Mouse (Mus musculus): ENCODE data around the gene Leng1. TPM values are rescaled to one million over a fixed set of nuclear protein-coding genes. Genes with fewer than 3 reads are reported as not detected.
"Not testable (repeated sequence)": the region's sequence is repeated elsewhere in the genome, so short reads cannot be mapped to it uniquely, and the experiment has no call there.

Gene Leng1
- polyA plus RNA-seq (2014; fragmentation: Nextera tagmentation; extraction: Ambion mirVana) = 14.0 and 14.1 TPM in 2 replicates

DNA sequence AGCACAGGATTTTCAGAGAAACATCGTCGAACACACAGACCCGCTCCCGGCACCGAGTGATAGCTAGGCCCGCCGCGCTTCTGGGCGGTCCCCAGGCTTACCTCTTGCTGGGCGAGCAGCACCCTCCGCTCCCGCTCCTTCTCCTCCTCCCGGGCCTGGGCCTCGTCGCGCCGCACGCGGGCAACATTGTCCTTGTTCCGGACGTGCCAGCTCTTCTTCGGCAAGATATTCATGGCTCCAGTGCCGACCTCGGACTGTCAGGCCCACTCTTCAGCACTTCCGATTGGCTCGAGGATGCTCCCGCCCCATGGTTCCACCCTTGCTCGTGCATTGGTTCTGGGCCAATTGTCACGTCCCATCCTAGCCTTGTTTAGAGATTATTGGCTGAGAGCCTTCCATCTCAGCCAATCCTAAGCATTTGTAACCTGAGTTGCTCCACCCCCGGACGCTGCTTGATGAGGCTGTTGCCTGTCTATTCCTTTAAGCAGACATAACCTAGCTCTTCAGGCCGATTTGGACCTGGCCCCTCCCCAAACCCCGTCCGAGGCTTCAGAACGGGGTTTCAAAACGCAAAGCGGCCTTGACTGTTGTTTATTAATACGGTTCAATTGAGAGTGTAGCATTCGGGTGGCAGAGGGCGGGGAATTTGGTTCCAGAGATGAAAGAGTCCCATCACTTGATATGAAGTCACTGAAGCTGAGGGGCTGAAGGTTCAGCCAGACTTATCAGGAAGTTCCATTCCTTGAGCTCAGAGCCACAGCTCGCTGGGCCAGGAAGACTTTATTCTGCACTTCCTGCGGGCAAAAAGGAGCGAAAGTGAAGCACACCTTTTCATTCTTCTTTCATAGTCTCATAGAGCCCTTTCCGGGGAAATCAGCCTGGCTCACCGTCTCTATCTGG, at the start of gene Leng1:
Gene Leng1 (minus strand): TSS at position 626 of the 900 bp plus-strand sequence.
- H3K9me3 ChIP-seq (ENCODE audit: control insufficient read depth, low read depth, low read length) = no peaks in the 10 kb centered on the region
- peak within 1 kb of the TSS; percentile 88 for H3K27ac ChIP-seq (ENCODE audit: low read length)
- ATAC-seq (ENCODE audit: insufficient number of reproducible peaks, insufficient read depth, low FRiP score, low read depth) = peak; percentile 99
- H3K36me3 ChIP-seq (ENCODE audit: control insufficient read depth, insufficient read depth, low read length) = peaks cover 19% of the 10 kb centered on the region
- 4% methylated on average over 45 of the region's 45 CpGs for WGBS
- peak within 1 kb of the TSS; percentile 59 for H3K4me3 ChIP-seq (ENCODE audit: low read depth, low read length)
- 0 out of 2 replicates have a peak, but pooled peaks cover 10% of the 10 kb centered on the region for H3K4me1 ChIP-seq (ENCODE audit: control insufficient read depth, insufficient read depth, low read length)
- peak within 1 kb of the TSS; percentile 59 for H3K9ac ChIP-seq (replicated peaks; ENCODE audit: low read depth, low read length)
- no peaks in the 10 kb centered on the region for H3K27me3 ChIP-seq (ENCODE audit: control insufficient read depth, insufficient read depth, low read length)
- peak within 1 kb of the TSS; percentile 49 for H3K4me2 ChIP-seq (replicated peaks; ENCODE audit: low read depth, low read length)

DNA sequence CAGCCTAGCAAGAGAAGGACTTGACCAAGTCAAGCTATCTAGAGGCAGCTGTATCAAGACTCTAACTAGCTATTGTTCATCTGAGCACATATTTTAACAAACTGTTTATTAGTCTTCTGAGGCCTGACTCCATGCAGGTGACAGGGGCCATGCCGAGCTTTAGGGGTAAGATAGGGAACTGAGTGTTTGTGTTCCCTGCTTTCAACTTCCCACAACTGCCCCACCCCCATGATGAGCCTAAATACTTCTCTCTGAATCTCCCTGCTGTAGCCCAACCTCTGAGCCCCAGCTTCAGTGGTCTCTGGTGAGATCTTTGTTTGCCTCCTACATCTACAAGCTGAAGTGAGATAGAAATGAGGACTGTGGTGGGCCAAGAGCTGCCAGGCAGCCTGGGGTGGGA, 49.6 kb upstream of the Leng1 start:
- WGBS = 29% methylated on average over 1 of the region's 1 CpGs

DNA sequence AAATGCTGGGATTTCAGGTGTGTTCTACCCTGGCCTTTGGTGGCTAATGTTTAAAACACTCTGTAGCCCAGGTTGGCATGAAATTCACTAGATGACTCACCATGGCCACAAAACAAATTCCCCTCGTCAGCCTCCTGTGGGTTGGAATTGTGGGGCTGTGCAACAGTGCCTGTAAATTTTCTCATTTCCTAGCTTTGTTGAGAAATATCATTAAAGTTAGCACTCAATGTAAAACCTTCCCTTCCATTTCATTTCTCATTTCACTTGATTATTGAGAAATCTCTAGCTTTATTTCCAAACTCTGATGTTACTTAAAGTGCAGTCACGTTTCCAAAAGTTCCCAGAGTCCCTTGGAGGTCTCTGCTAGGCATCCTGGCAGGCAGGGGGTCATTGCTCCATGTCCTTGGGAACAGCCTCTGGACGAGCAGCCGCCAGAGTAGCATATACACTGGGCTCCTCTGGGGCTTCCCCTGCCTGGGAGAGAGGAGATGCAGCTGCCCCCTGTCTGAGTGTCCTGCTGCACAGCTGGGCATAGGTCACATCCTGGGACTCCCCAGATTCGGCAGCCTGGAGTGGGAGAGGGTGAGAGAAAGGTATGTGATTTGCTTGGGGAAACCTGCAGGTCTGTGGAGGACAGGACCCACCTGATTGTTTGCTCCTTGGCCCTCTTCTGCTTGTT, 46.8 kb upstream of the Leng1 start:
- Histone ChIP-seq H3K4me3 (ENCODE audit: low read depth, low read length) (no peak overlapping the region), H3K4me1 (ENCODE audit: control insufficient read depth, insufficient read depth, low read length) (no peaks in the 10 kb centered on the region), H3K36me3 (ENCODE audit: control insufficient read depth, insufficient read depth, low read length) (peaks cover 8% of the 10 kb centered on the region; the same call in 1 of the 2 replicates), H3K4me2 (replicated peaks; ENCODE audit: low read depth, low read length) (no peak overlapping the region), H3K27ac (ENCODE audit: low read length) (no peak overlapping the region), H3K27me3 (ENCODE audit: control insufficient read depth, insufficient read depth, low read length) (no peaks in the 10 kb centered on the region), H3K9ac (replicated peaks; ENCODE audit: low read depth, low read length) (no peak overlapping the region), H3K9me3 (ENCODE audit: control insufficient read depth, low read depth, low read length) (no peaks in the 10 kb centered on the region)
- no peak for ATAC-seq (ENCODE audit: insufficient number of reproducible peaks, insufficient read depth, low FRiP score, low read depth)
- 29% methylated on average over 5 of the region's 5 CpGs for WGBS

More for the DNA sequence above, 49.6 kb upstream of the Leng1 start:
- no peak for ATAC-seq (ENCODE audit: insufficient number of reproducible peaks, insufficient read depth, low FRiP score, low read depth)
- H3K9ac ChIP-seq (replicated peaks; ENCODE audit: low read depth, low read length) = no peak overlapping the region
- no peak overlapping the region for H3K27ac ChIP-seq (ENCODE audit: low read length)
- H3K36me3 ChIP-seq (ENCODE audit: control insufficient read depth, insufficient read depth, low read length) = no peaks in the 10 kb centered on the region
- H3K4me2 ChIP-seq (replicated peaks; ENCODE audit: low read depth, low read length) = no peak overlapping the region
- no peaks in the 10 kb centered on the region for H3K9me3 ChIP-seq (ENCODE audit: control insufficient read depth, low read depth, low read length)
- H3K4me1 ChIP-seq (ENCODE audit: control insufficient read depth, insufficient read depth, low read length) = no peaks in the 10 kb centered on the region
- H3K4me3 ChIP-seq (ENCODE audit: low read depth, low read length) = no peak overlapping the region
- H3K27me3 ChIP-seq (ENCODE audit: control insufficient read depth, insufficient read depth, low read length) = no peaks in the 10 kb centered on the region

DNA sequence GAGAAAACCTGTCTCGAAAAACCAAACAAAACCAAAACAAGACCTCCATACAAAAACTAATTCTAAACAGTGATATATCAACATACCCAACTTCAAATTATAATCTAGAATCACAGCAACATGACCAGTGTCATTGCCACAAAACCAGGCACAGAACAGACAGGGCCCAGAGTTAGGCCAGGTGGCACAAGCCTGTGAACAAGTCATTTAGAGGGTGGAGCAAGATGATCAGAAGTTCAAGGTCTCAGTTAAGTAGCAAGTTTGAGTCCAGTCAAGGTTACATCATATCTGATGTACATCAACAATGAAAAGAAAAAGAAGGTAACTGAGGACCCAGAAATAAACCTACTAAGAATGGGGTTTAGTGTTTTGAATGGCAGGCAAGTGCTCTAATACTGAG, 43.4 kb upstream of the Leng1 start:
- Histone ChIP-seq H3K27ac (ENCODE audit: low read length) (no peak overlapping the region), H3K4me2 (replicated peaks; ENCODE audit: low read depth, low read length) (no peak overlapping the region), H3K36me3 (ENCODE audit: control insufficient read depth, insufficient read depth, low read length) (peaks cover 31% of the 10 kb centered on the region), H3K4me1 (ENCODE audit: control insufficient read depth, insufficient read depth, low read length) (peaks cover 9% of the 10 kb centered on the region), H3K9ac (replicated peaks; ENCODE audit: low read depth, low read length) (no peak overlapping the region), H3K27me3 (ENCODE audit: control insufficient read depth, insufficient read depth, low read length) (no peaks in the 10 kb centered on the region), H3K9me3 (ENCODE audit: control insufficient read depth, low read depth, low read length) (no peaks in the 10 kb centered on the region), H3K4me3 (ENCODE audit: low read depth, low read length) (no peak overlapping the region)
- 72% methylated on average over 1 of the region's 1 CpGs for WGBS
- ATAC-seq (ENCODE audit: insufficient number of reproducible peaks, insufficient read depth, low FRiP score, low read depth) = no peak

GRCm38 (mm10) chr7:3708447-3708980, 42.9 kb upstream of the Leng1 start:
- H3K27ac ChIP-seq (ENCODE audit: low read length); ATAC-seq (ENCODE audit: insufficient number of reproducible peaks, insufficient read depth, low FRiP score, low read depth); H3K9me3 ChIP-seq (ENCODE audit: control insufficient read depth, low read depth, low read length); H3K4me1 ChIP-seq (ENCODE audit: control insufficient read depth, insufficient read depth, low read length); H3K4me3 ChIP-seq (ENCODE audit: low read depth, low read length); H3K27me3 ChIP-seq (ENCODE audit: control insufficient read depth, insufficient read depth, low read length); H3K4me2 ChIP-seq (replicated peaks; ENCODE audit: low read depth, low read length); H3K9ac ChIP-seq (replicated peaks; ENCODE audit: low read depth, low read length): not testable (repeated sequence)
- WGBS = 28% methylated on average over 5 of the region's 5 CpGs
- peaks cover 31% of the 10 kb centered on the region for H3K36me3 ChIP-seq (ENCODE audit: control insufficient read depth, insufficient read depth, low read length)

DNA sequence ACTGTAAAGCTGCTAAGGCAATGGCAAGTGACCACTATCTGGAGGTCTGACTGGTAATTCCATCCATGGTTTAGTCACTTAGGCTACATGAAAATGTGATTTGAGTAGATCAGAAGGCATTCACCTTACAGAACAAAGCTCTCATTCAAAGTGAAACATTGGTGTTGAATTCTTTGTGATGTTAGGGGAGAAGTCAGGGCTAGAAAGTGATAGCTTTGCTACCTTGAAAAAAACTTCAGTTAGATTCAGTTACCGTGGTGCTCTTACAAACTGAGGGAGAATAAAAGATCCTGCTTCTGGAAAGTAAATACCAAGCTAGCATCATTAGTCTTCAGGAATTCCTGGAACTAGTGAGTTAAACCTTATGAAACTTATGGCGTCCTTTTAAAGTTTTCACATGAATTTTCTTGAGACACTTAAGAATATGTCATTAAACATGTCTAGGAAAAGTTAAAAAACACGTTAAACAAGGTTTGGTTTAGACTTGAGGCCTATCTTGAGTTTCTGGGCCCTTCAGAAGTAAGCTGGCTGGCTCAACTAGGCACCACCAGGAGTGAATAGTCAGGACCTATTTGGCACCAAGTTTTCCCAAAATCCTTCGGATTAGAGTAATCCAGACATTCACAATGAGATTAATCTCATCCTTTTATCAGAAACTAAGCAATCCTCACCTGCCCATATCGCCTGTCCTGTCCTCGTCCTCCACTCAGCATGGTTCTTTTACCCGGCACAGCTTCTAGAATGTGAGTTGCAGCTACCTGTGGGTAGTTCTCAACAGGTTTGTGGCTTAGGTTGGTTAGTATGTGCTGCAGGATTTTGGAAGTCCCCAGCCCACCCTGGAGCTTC, 42.2 kb upstream of the Leng1 start:
- Histone ChIP-seq H3K9ac (replicated peaks; ENCODE audit: low read depth, low read length) (no peak overlapping the region), H3K9me3 (ENCODE audit: control insufficient read depth, low read depth, low read length) (no peaks in the 10 kb centered on the region), H3K4me1 (ENCODE audit: control insufficient read depth, insufficient read depth, low read length) (peaks cover 9% of the 10 kb centered on the region), H3K27ac (ENCODE audit: low read length) (no peak overlapping the region), H3K36me3 (ENCODE audit: control insufficient read depth, insufficient read depth, low read length) (peaks cover 31% of the 10 kb centered on the region), H3K4me2 (replicated peaks; ENCODE audit: low read depth, low read length) (no peak overlapping the region), H3K4me3 (ENCODE audit: low read depth, low read length) (no peak overlapping the region), H3K27me3 (ENCODE audit: control insufficient read depth, insufficient read depth, low read length) (no peaks in the 10 kb centered on the region)
- WGBS = 32% methylated on average over 7 of the region's 7 CpGs
- no peak for ATAC-seq (ENCODE audit: insufficient number of reproducible peaks, insufficient read depth, low FRiP score, low read depth)

- H3K27me3 ChIP-seq (ENCODE audit: control insufficient read depth, insufficient read depth, low read length) = no peaks in the 10 kb centered on the region
- peaks cover 31% of the 10 kb centered on the region for H3K36me3 ChIP-seq (ENCODE audit: control insufficient read depth, insufficient read depth, low read length)
- no peak overlapping the region; the same call in 1 of the 2 replicates for H3K4me2 ChIP-seq (replicated peaks; ENCODE audit: low read depth, low read length)
- no peak overlapping the region for H3K9ac ChIP-seq (replicated peaks; ENCODE audit: low read depth, low read length)
- H3K9me3 ChIP-seq (ENCODE audit: control insufficient read depth, low read depth, low read length) = no peaks in the 10 kb centered on the region
- ATAC-seq (ENCODE audit: insufficient number of reproducible peaks, insufficient read depth, low FRiP score, low read depth) = no peak
- WGBS = 56% methylated on average over 4 of the region's 4 CpGs
- H3K4me1 ChIP-seq (ENCODE audit: control insufficient read depth, insufficient read depth, low read length) = peaks cover 9% of the 10 kb centered on the region
- no peak overlapping the region for H3K4me3 ChIP-seq (ENCODE audit: low read depth, low read length)
- H3K27ac ChIP-seq (ENCODE audit: low read length) = no peak overlapping the region
Measured at GRCm38 (mm10) chr7:3707027-3707426, 41.4 kb upstream of the Leng1 start.

Data from stomach, embryonic 14.5 days (tissue).